Mouse (Mus musculus): ENCODE results near the gene Sdhaf4. TPM values are rescaled to one million over a fixed set of nuclear protein-coding genes. Genes with fewer than 3 reads are reported as not detected.

The Sdhaf4 gene
- polyA plus RNA-seq, 1 experiment = not detected

- TF ChIP-seq GATA1 (IDR thresholded peaks at IDR 0.05; ENCODE audit: low read length) (no peak), TAL1 (IDR thresholded peaks at IDR 0.05; ENCODE audit: low read length) (no peak)
- H3K27me3 ChIP-seq (ENCODE audit: control insufficient read depth) = peaks cover 7% of the 10 kb centered on the region
- no peaks in the 10 kb centered on the region for H3K36me3 ChIP-seq (ENCODE audit: control insufficient read depth)
- peaks cover 21% of the 10 kb centered on the region for H3K4me1 ChIP-seq (ENCODE audit: control insufficient read depth)
- H3K4me3 ChIP-seq (replicated peaks) = peak overlapping the region; percentile 33
- H3K9me3 ChIP-seq (ENCODE audit: control insufficient read depth, low read length) = no peaks in the 10 kb centered on the region
Observed at GRCm38 (mm10) chr1:23959415-23959732, 46.1 kb downstream of the Sdhaf4 start.

DNA sequence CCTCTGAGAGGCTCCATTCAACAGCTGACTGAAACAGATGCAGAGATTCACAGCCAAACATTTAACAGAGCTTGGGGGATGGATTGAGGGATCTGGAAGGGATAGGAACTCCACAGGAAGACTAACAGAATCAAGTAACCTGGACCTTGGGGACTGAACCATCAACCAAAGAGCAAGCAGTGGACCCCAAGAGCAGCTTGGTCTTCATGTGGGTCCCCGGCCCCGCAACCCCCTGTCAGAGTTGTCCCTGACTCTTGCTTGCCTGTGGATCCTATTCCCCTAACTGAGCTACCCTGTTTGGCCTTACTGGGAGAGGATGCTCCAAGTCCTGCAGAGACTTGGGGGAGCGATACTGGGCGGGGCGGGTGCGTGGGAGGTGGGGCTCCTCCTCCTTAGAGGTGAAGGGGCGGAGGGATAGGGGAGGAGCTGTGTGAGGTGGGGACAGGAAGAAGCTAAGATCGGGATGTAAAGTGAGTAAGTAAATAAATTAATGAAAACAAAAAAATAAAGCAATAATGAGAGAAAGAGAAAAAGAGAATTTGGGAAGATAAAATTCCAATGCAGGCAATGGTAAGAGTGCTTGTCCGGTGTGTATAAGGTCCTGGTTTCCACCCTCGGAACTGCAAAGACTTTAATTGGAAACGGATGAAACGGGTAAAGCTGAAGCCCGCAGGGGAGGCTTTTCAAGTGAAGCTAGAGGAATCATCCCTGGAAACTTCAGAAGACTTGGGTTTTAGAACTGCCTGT lies 46.6 kb downstream of the Sdhaf4 start:
- peak overlapping the region; percentile 33 for H3K4me3 ChIP-seq (replicated peaks)
- no peaks in the 10 kb centered on the region for H3K9me3 ChIP-seq (ENCODE audit: control insufficient read depth, low read length)
- H3K36me3 ChIP-seq (ENCODE audit: control insufficient read depth) = no peaks in the 10 kb centered on the region
- peaks cover 7% of the 10 kb centered on the region for H3K27me3 ChIP-seq (ENCODE audit: control insufficient read depth)
- TF ChIP-seq GATA1 (IDR thresholded peaks at IDR 0.05; ENCODE audit: low read length) = no peak
- no peak for TF ChIP-seq TAL1 (IDR thresholded peaks at IDR 0.05; ENCODE audit: low read length)
- H3K4me1 ChIP-seq (ENCODE audit: control insufficient read depth) = peaks cover 20% of the 10 kb centered on the region

DNA sequence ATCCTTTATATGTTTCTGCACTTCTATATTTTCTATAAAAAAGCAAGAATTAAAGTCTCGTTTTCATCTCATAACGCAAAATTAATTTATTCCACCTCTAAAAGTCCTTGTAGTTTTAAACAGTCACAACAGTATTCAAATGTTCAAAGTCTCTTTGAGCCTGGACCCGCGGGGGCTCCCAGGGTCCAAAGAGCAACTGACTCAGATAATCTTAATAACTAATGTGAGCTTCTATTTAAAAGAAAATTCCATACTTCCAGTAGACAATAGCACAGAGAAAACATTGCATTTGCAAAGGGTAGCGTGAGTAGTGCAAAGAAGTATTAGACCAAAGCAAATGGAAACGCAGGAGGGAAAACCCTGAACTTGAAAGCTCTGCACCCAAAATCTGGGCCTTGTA lies 47.4 kb downstream of the Sdhaf4 start:
- no peaks in the 10 kb centered on the region for H3K36me3 ChIP-seq (ENCODE audit: control insufficient read depth)
- peaks cover 14% of the 10 kb centered on the region for H3K4me1 ChIP-seq (ENCODE audit: control insufficient read depth)
- TF ChIP-seq TAL1 (IDR thresholded peaks at IDR 0.05; ENCODE audit: low read length) (no peak), GATA1 (IDR thresholded peaks at IDR 0.05; ENCODE audit: low read length) (no peak)
- no peaks in the 10 kb centered on the region for H3K9me3 ChIP-seq (ENCODE audit: control insufficient read depth, low read length)
- no peak overlapping the region for H3K4me3 ChIP-seq (replicated peaks)
- peaks cover 7% of the 10 kb centered on the region for H3K27me3 ChIP-seq (ENCODE audit: control insufficient read depth)

GRCm38 (mm10) chr1:23955539-23955938 lies 49.9 kb downstream of the Sdhaf4 start:
- H3K9me3 ChIP-seq (ENCODE audit: control insufficient read depth, low read length) = no peaks in the 10 kb centered on the region
- no peak overlapping the region for H3K4me3 ChIP-seq (replicated peaks)
- peaks cover 7% of the 10 kb centered on the region for H3K27me3 ChIP-seq (ENCODE audit: control insufficient read depth)
- TF ChIP-seq TAL1 (IDR thresholded peaks at IDR 0.05; ENCODE audit: low read length) (no peak), GATA1 (IDR thresholded peaks at IDR 0.05; ENCODE audit: low read length) (no peak)
- no peaks in the 10 kb centered on the region for H3K36me3 ChIP-seq (ENCODE audit: control insufficient read depth)
- H3K4me1 ChIP-seq (ENCODE audit: control insufficient read depth) = peaks cover 6% of the 10 kb centered on the region

DNA sequence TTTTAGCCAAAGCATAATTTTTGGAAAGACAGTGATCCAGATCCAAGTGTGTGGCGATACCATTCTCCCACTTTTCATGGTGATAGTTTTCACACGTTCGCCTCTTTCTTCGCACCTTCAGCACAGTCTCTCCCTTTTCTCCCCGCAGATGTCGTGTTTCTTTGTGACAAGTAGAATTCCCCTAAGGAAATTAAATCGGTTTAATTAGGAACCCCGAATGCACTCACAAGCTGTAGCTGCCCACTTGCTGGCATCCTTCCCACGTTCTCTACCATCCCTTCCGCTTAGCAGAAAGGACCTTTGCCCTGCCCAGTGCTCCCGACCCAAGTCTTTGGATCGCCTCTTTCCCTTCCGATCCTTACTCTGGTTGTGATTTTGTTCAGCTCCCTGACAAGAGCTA lies 51.5 kb downstream of the Sdhaf4 start:
- H3K4me3 ChIP-seq (replicated peaks) = no peak overlapping the region
- no peak for TF ChIP-seq TAL1 (IDR thresholded peaks at IDR 0.05; ENCODE audit: low read length)
- TF ChIP-seq GATA1 (IDR thresholded peaks at IDR 0.05; ENCODE audit: low read length) = no peak
- H3K36me3 ChIP-seq (ENCODE audit: control insufficient read depth) = no peaks in the 10 kb centered on the region
- H3K27me3 ChIP-seq (ENCODE audit: control insufficient read depth) = no peaks in the 10 kb centered on the region
- no peaks in the 10 kb centered on the region; the same call in 1 of the 2 replicates for H3K9me3 ChIP-seq (ENCODE audit: control insufficient read depth, low read length)
- peaks cover 3% of the 10 kb centered on the region for H3K4me1 ChIP-seq (ENCODE audit: control insufficient read depth)

GRCm38 (mm10) chr1:23948778-23949699 lies 56.4 kb downstream of the Sdhaf4 start:
- TF ChIP-seq TAL1 (IDR thresholded peaks at IDR 0.05; ENCODE audit: low read length) (no peak), GATA1 (IDR thresholded peaks at IDR 0.05; ENCODE audit: low read length) (no peak)

DNA sequence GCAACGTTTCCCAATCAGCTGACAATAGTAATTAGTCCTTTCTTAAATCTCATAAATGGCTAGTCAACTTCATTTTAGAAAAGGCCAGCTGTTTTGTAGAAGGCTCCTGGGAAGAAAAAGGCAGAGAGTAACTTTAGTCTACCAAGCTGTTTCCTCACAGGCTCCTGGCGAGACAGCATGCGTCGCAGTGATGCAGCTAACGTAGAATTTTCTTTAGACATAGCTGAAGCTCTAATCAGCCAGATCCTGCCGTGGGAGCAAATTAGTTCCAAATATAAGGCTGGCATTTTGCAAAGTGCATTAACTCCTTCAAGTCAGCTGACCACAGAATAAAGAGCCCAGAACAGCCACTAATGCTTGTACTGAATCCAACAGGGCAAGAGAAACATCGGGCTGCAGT lies 57.2 kb downstream of the Sdhaf4 start:
- TF ChIP-seq GATA1 (IDR thresholded peaks at IDR 0.05; ENCODE audit: low read length) (no peak), TAL1 (IDR thresholded peaks at IDR 0.05; ENCODE audit: low read length) (no peak)
- H3K27me3 ChIP-seq (ENCODE audit: control insufficient read depth) = no peaks in the 10 kb centered on the region
- H3K36me3 ChIP-seq (ENCODE audit: control insufficient read depth) = no peaks in the 10 kb centered on the region
- no peaks in the 10 kb centered on the region; the same call in 1 of the 2 replicates for H3K4me1 ChIP-seq (ENCODE audit: control insufficient read depth)
- no peak overlapping the region for H3K4me3 ChIP-seq (replicated peaks)
- H3K9me3 ChIP-seq (ENCODE audit: control insufficient read depth, low read length) = no peaks in the 10 kb centered on the region; the same call in 1 of the 2 replicates

More at GRCm38 (mm10) chr1:23948778-23949699, 56.4 kb downstream of the Sdhaf4 start:
- Histone ChIP-seq H3K36me3 (ENCODE audit: control insufficient read depth) (no peaks in the 10 kb centered on the region), H3K4me1 (ENCODE audit: control insufficient read depth) (no peaks in the 10 kb centered on the region; the same call in 1 of the 2 replicates), H3K4me3 (replicated peaks) (no peak overlapping the region), H3K9me3 (ENCODE audit: control insufficient read depth, low read length) (no peaks in the 10 kb centered on the region; the same call in 1 of the 2 replicates), H3K27me3 (ENCODE audit: control insufficient read depth) (no peaks in the 10 kb centered on the region)

Other genes starting within 250 kb of the Sdhaf4 start
- 0.01 TPM in 1 of 2 replicates, not detected in the other for gene B3gat2, start 243.9 kb downstream of the Sdhaf4 start, polyA plus RNA-seq (2012)
- gene Smap1, start 83.3 kb downstream of the Sdhaf4 start, polyA plus RNA-seq (2012) = 4.5 and 4.8 TPM in 2 replicates
- not detected in 2 replicates for gene Fam135a, start 94.7 kb upstream of the Sdhaf4 start, polyA plus RNA-seq (2012)
- gene Col9a1, start 172.0 kb upstream of the Sdhaf4 start, polyA plus RNA-seq (2012) = 0.01 TPM in 1 of 2 replicates, not detected in the other

Data from erythroblast, embryonic 14.5 days (primary cell).